Mouse (Mus musculus) layer of hippocampus, adult 9-11 months (tissue): ENCODE data around the gene Gm14137.

ENCODE experiments used
- DNase-seq: peaks from one replicate; pipeline ENCODE4 v3.0.0; 2022

The Gm14137 gene

GRCm38 (mm10) chr2:119172862-119173576, 1.3 kb upstream of the Gm14137 start:
- peak; percentile 28 for DNase-seq

- DNase-seq = no peak
Measured at GRCm38 (mm10) chr2:119174866-119175265, 557 bp downstream of the Gm14137 start.

- DNase-seq = no peak
Measured at GRCm38 (mm10) chr2:119175614-119176013, 1.3 kb downstream of the Gm14137 start.

- DNase-seq = no peak
Measured at GRCm38 (mm10) chr2:119176761-119177160, 2.5 kb downstream of the Gm14137 start.

- DNase-seq = no peak
Measured at GRCm38 (mm10) chr2:119177384-119177939, 3.2 kb downstream of the Gm14137 start.

- no peak for DNase-seq
Measured at GRCm38 (mm10) chr2:119182914-119183313, 8.6 kb downstream of the Gm14137 start.

GRCm38 (mm10) chr2:119189029-119189710, 14.9 kb downstream of the Gm14137 start:
- DNase-seq = peak; percentile 64

- no peak for DNase-seq
Measured at GRCm38 (mm10) chr2:119190969-119191368, 16.7 kb downstream of the Gm14137 start.

GRCm38 (mm10) chr2:119194140-119194539, 19.8 kb downstream of the Gm14137 start:
- no peak for DNase-seq

- DNase-seq = no peak
Measured at GRCm38 (mm10) chr2:119196316-119197108, 22.2 kb downstream of the Gm14137 start.

- DNase-seq = no peak
Measured at GRCm38 (mm10) chr2:119197493-119197892, 23.2 kb downstream of the Gm14137 start.

- DNase-seq = no peak
Measured at GRCm38 (mm10) chr2:119198049-119198448, 23.7 kb downstream of the Gm14137 start.

GRCm38 (mm10) chr2:119198934-119199333, 24.6 kb downstream of the Gm14137 start:
- no peak for DNase-seq

GRCm38 (mm10) chr2:119202914-119203453, 28.7 kb downstream of the Gm14137 start:
- no peak for DNase-seq

- no peak for DNase-seq
Measured at GRCm38 (mm10) chr2:119203871-119204460, 29.7 kb downstream of the Gm14137 start.

- no peak for DNase-seq
Measured at GRCm38 (mm10) chr2:119207961-119208343, 33.6 kb downstream of the Gm14137 start.

GRCm38 (mm10) chr2:119208344-119209175, 34.3 kb downstream of the Gm14137 start, which contains the start of the genes Zfyve19 and Dnajc17:
Gene Zfyve19 (plus strand): TSS chr2:119208617.
Gene Dnajc17 (minus strand): TSS chr2:119208795.
- DNase-seq = peak; percentile 98

GRCm38 (mm10) chr2:119209176-119209507, 34.8 kb downstream of the Gm14137 start:
- DNase-seq = no peak
